Mouse (Mus musculus): ENCODE results near the gene Slc6a6.

GRCm38 (mm10) chr6:91737451-91737850, 53.6 kb downstream of the Slc6a6 start:
- TF ChIP-seq CTCF (conservative IDR thresholded peaks at IDR 0.05; ENCODE audit: insufficient read depth, insufficient read length, low read depth, low read length) = no peak
- no peak for TF ChIP-seq POLR2A (IDR thresholded peaks at IDR 0.05; ENCODE audit: low read depth, low read length)
